Mouse (Mus musculus) spleen, adult 12 weeks (tissue): ENCODE data around the gene Samd15.

Experiments
- DNase-seq: peaks from one replicate; pipeline ENCODE4 v3.0.0; 2022; ENCODE audit warnings: low spot score

The Samd15 gene

DNA sequence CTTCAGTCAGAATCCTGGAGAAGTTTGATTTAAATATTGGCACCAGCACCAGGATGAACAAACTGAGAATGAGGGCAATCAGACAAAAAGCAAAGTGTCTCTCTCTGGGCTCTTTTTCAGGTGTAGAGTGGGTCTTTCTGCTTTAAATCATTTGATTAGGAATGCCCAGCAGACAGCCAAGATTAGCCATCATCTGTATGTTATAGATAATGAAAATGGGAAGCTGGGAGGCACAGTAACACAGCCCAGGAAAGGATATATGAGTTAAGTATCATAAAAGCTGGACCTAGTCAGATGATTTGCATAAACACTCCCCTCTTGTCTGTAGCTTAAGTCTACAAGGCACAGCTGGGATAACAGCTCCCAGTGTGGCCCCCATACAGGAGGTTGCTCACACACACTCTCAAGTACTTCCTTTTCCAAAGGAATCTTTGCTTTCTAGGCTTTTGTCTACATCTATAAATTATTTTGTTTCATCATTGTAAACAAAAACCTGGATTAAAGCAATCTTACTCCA lies 30.9 kb downstream of the Samd15 start:
- DNase-seq = no peak

DNA sequence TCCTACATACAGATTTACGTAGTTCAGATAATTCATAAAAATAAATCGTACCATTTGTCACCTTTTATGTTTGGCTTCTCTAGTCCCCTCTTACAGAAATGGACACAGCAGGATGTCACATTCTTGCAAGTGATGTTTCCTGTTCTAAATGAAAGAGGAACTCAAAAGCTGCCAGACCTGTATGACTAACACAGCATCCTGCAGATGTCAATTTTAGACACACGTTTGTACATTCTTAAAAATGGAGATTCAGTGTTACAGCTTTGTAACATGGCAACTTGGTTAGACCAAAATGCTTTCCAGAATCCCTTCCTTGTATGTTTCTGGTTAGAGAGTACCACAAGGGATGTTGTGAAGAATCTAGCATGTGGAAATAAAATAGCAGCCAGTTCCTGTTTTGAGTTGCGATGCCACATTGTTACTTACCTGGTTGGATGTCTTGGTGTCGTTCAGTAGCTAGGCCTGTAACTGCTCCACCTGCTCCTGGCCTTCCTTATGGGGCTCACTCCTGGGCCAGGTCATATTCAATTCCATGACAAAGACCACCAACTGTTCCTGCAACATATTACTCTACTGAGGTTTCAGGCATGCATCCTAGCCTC lies 37.5 kb downstream of the Samd15 start:
- no peak for DNase-seq

DNA sequence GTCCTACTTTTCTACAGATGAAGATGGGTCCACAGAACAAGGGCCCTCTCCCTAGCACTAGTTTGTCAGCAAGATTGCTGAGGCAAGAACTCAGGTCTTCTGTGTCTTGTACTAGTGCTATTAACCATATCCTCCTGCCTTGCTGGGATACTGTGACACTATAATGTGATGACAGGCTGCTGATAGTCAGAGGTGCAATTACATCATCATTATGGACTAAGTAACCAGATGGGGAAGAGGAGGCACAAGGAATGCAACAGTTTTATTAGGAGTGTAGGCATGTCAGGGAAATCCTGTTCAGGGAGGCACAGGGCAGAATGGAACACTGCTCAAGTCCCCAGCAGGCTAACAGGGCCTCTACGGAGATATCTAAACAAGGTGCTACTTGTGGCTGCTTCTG lies 39.1 kb downstream of the Samd15 start, which contains the start of gene Noxred1:
Gene Noxred1 (minus strand): TSS at position 101 of the 400 bp plus-strand sequence.
- no peak for DNase-seq

DNA sequence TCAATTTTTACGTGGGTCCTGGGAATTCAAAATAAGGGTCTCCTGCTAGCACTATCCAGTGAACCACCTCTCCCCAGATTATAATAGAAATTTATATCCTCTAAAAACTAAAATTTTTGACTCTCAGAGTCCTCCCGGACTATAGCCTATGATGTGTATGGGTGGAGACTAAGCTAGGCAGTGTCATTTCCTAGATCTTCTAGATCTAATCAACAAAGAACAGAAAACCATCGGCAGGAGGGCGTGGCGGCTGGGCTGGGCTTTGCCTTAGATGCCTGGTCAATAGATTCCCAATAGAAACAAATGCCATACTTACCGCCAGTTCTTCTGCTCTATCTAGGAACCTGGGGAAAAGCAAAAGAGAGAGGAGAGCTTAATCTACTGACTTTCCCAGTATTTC lies 50.6 kb downstream of the Samd15 start:
- DNase-seq = no peak

DNA sequence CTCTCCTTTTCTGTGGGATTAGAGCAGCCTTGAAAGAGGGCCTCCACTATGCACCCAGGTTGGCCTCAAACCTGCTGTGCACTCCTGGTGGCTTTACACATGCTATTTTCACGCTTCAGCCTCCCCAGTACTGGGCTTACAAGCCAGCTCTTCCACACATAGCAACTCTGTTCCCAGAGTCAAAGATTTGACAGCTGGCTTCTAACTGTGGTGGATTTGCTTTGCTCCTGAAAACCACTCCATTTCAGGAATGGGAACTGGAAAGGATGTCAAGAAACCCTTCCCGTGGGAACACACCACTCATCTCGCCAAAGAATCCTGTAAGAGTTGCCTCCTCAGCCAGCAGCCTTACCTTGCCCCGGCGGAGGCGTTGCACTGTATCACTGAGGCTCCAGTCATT lies 54.4 kb downstream of the Samd15 start:
- no peak for DNase-seq

DNA sequence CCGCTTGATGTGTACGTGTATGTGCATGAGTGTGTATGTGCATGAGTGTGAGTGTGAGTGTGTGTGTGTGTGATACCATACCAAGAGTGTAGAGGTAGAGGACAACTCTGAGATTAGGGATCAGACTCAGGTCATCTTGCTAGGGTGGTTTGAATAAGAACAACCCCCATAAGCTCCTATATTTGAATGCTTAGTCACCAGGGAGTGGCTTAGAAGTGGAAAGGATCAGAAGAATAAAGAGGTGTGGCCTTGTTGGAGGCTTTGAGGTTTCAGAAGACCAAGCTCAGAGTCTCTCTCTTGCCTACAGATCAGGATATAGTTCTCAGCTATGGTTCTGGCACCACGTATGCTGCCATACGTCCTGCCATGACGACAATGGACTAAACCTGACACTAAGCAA lies 57.1 kb downstream of the Samd15 start:
- no peak for DNase-seq

DNA sequence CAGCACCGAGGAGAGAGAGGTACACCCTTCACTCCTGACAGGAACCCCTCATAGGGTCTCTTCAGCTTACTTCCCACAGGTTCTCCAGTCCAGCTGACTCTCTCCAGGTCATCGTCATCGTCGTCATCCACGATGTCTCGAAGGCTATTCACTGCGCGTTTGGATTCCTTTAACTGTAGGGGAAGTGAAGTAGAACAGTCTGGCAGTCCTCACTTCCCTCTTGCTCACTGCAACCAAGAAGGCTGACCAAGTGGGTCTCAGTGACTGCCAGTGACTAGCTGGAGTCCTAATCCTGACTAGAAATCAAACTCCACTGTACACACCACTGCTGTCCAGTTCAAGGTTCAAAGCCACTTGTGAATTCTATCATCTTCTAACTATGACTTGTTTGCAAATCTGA lies 61.0 kb downstream of the Samd15 start:
- DNase-seq = no peak
